Mouse (Mus musculus) stomach, postnatal 0 days (tissue): Measurements from ENCODE around the gene Fkbp8. TPM values are rescaled to one million over a fixed set of nuclear protein-coding genes. Genes with fewer than 3 reads are reported as not detected.

Source experiments
- ATAC-seq: fragments of 200-750 bp; cut with Nextera tagmentation; 2 replicates; pipeline ENCODE4 v1.8.0; 2017; ENCODE audit not compliant: low FRiP score, low TSS enrichment
- DNase-seq: peaks from one replicate; pipeline ENCODE4 v3.0.0-alpha.2; 2016; ENCODE audit warnings: low spot score
- H3K27ac ChIP-seq: fragments of 300-500 bp; sonication (generic); replicated peaks from 2 replicates; pipeline ENCODE4 v1.5.1; 2014; ENCODE audit warnings: mild to moderate bottlenecking, control low read depth
- H3K27me3 ChIP-seq: fragments of 300-500 bp; sonication (generic); 2 replicates; pipeline ENCODE4 v1.6.1; 2014; ENCODE audit warnings: low read length; ENCODE audit not compliant: control insufficient read depth, insufficient read depth
- H3K36me3 ChIP-seq: fragments of 300-500 bp; sonication (generic); 2 replicates; pipeline ENCODE4 v1.6.1; 2014; ENCODE audit warnings: low read length, mixed read lengths; ENCODE audit not compliant: control insufficient read depth, insufficient read depth
- H3K4me1 ChIP-seq: fragments of 300-500 bp; sonication (generic); replicated peaks from 2 replicates; pipeline ENCODE4 v1.6.1; 2014; ENCODE audit warnings: antibody characterized with exemption; ENCODE audit not compliant: control insufficient read depth, insufficient read depth
- H3K4me2 ChIP-seq: fragments of 300-500 bp; sonication (generic); replicated peaks from 2 replicates; pipeline ENCODE4 v1.6.1; 2014; ENCODE audit warnings: low read depth, mild to moderate bottlenecking, control low read depth, moderate library complexity
- H3K4me3 ChIP-seq: fragments of 300-500 bp; sonication (generic); 2 replicates; pipeline ENCODE4 v1.5.1; 2014; ENCODE audit warnings: low read depth, low read length, control low read depth
- H3K9ac ChIP-seq: fragments of 300-500 bp; sonication (generic); 2 replicates; pipeline ENCODE4 v1.6.1; 2014; ENCODE audit warnings: mild to moderate bottlenecking, low read length, control low read depth, mixed read lengths
- H3K9me3 ChIP-seq: fragments of 300-500 bp; sonication (generic); 2 replicates; pipeline ENCODE4 v1.6.1; 2016; ENCODE audit warnings: low read length; ENCODE audit not compliant: control insufficient read depth
- CTCF ChIP-seq: IDR thresholded peaks from 2 replicates; pipeline ENCODE4 v1.5.1; 2016; ENCODE audit warnings: antibody characterized with exemption, low read depth, mild to moderate bottlenecking, moderate library complexity
- EP300 ChIP-seq: optimal IDR thresholded peaks from 2 replicates; pipeline ENCODE3; 2016; ENCODE audit warnings: antibody characterized with exemption
- WGBS: fragments of 180-500 bp; shearing (Covaris S2); extraction: QIAGEN DNeasy Blood & Tissue Kit; methylation state at CpG from one replicate; pipeline ENCODE4 v1.1.7; 2014; 5-methylcytosine and 5-hydroxymethylcytosine counted together
- polyA plus RNA-seq: library from polyadenylated mRNA; unstranded; fragments of >200 nt; fragmentation: Nextera tagmentation; extraction: Ambion mirVana; gene quantifications from 2 replicates; pipeline ENCODE4 v1.2.1, GENCODE M21; 2015

The Fkbp8 gene
- polyA plus RNA-seq, 1 experiment from 2014 or later: 179 TPM

- no peak for TF ChIP-seq CTCF
- no peak for TF ChIP-seq EP300
- Histone ChIP-seq H3K4me2 (no peak overlapping the region), H3K27ac (no peak overlapping the region), H3K4me1 (no peaks in the 10 kb centered on the region; the same call in 1 of the 2 replicates), H3K36me3 (peaks cover 27% of the 10 kb centered on the region), H3K9ac (no peak overlapping the region), H3K4me3 (no peak overlapping the region), H3K27me3 (no peaks in the 10 kb centered on the region), H3K9me3 (no peaks in the 10 kb centered on the region)
- no peak for ATAC-seq
- WGBS: 89% methylated on average over 2 of the region's 2 CpGs
- no peak for DNase-seq
These were observed 8.2 kb downstream of the Fkbp8 start for GRCm38 (mm10) chr8:70535701-70536100.

- no peaks in the 10 kb centered on the region for H3K9me3 ChIP-seq
- H3K4me1 ChIP-seq: no peaks in the 10 kb centered on the region; the same call in 1 of the 2 replicates
- TF ChIP-seq EP300: no peak
- no peak for TF ChIP-seq CTCF
- ATAC-seq (peak; percentile 41), DNase-seq (peak; percentile 74)
- no peaks in the 10 kb centered on the region for H3K27me3 ChIP-seq
- peak overlapping the region; percentile 97 for H3K27ac ChIP-seq
- peak overlapping the region; percentile 95 for H3K4me2 ChIP-seq
- H3K36me3 ChIP-seq: peaks cover 11% of the 10 kb centered on the region
- WGBS: 8% methylated on average over 24 of the region's 24 CpGs
- H3K9ac ChIP-seq: peak overlapping the region; percentile 65
- peak overlapping the region; percentile 87 for H3K4me3 ChIP-seq
These were observed 10.6 kb downstream of the Fkbp8 start for GRCm38 (mm10) chr8:70538024-70538579.

- under 1% methylated on average over 32 of the region's 32 CpGs for WGBS
- TF ChIP-seq CTCF (no peak; the same call in none of the 2 replicates), EP300 (no peak)
- no peaks in the 10 kb centered on the region; the same call in 1 of the 2 replicates for H3K4me1 ChIP-seq
- peaks cover 9% of the 10 kb centered on the region for H3K36me3 ChIP-seq
- H3K9me3 ChIP-seq: no peaks in the 10 kb centered on the region
- peak overlapping the region; percentile 89 for H3K9ac ChIP-seq
- H3K27me3 ChIP-seq: no peaks in the 10 kb centered on the region
- H3K4me3 ChIP-seq: peak overlapping the region; percentile 87
- peak; percentile 75 for ATAC-seq
- DNase-seq: peak; percentile 100
- peak overlapping the region; percentile 95 for H3K4me2 ChIP-seq
- H3K27ac ChIP-seq: peak overlapping the region; percentile 97
These were observed 11.1 kb downstream of the Fkbp8 start for GRCm38 (mm10) chr8:70538633-70539076.

- H3K4me3 ChIP-seq: peak within 1 kb of the TSS; percentile 87
- WGBS: under 1% methylated on average over 48 of the region's 58 CpGs
- peak within 1 kb of the TSS; percentile 97 for H3K27ac ChIP-seq
- no peaks in the 10 kb centered on the region; the same call in 1 of the 2 replicates for H3K4me1 ChIP-seq
- H3K4me2 ChIP-seq: peak within 1 kb of the TSS; percentile 95
- no peaks in the 10 kb centered on the region for H3K27me3 ChIP-seq
- peaks cover 8% of the 10 kb centered on the region for H3K36me3 ChIP-seq
- H3K9ac ChIP-seq: peak within 1 kb of the TSS; percentile 89
- ATAC-seq (peak; percentile 90), DNase-seq (peak; percentile 100)
- H3K9me3 ChIP-seq: no peaks in the 10 kb centered on the region
- no peak; the same call in 1 of the 2 replicates for TF ChIP-seq CTCF
- TF ChIP-seq EP300: peak; percentile 80
These were observed 11.7 kb downstream of the Fkbp8 start, which contains the start of gene Ell for GRCm38 (mm10) chr8:70539077-70539813. Gene Ell, plus strand, starts transcription at chr8:70539457.

GRCm38 (mm10) chr8:70540013-70540506 is 12.5 kb downstream of the Fkbp8 start:
- peak overlapping the region; percentile 97 for H3K27ac ChIP-seq
- no peak for DNase-seq
- WGBS: 11% methylated on average over 4 of the region's 4 CpGs
- TF ChIP-seq CTCF (no peak), EP300 (peak; percentile 54)
- no peaks in the 10 kb centered on the region; the same call in 1 of the 2 replicates for H3K4me1 ChIP-seq
- peak overlapping the region; percentile 87 for H3K4me3 ChIP-seq
- H3K36me3 ChIP-seq: peaks cover 5% of the 10 kb centered on the region
- H3K9ac ChIP-seq: peak overlapping the region; percentile 89
- peak overlapping the region; percentile 95 for H3K4me2 ChIP-seq
- no peaks in the 10 kb centered on the region for H3K9me3 ChIP-seq
- H3K27me3 ChIP-seq: no peaks in the 10 kb centered on the region
- ATAC-seq: no peak
